Mouse (Mus musculus) small intestine, adult 2 months (tissue): ENCODE data around the gene 1700037H04Rik. TPM values are rescaled to one million over a fixed set of nuclear protein-coding genes. Genes with fewer than 3 reads are reported as not detected.

ENCODE experiments used
- H3K27ac ChIP-seq: fragments of 200-500 bp; 2 replicates; pipeline ENCODE4 v1.5.1; 2012; ENCODE audit warnings: low read depth, low read length, control low read depth, inconsistent platforms; ENCODE audit not compliant: insufficient read depth
- H3K27me3 ChIP-seq: fragments of 200-500 bp; 2 replicates; pipeline ENCODE4 v1.6.1; 2012; ENCODE audit warnings: mild to moderate bottlenecking, moderate library complexity, low read length, inconsistent platforms; ENCODE audit not compliant: control insufficient read depth, insufficient read depth
- H3K36me3 ChIP-seq: fragments of 200-500 bp; 2 replicates; pipeline ENCODE4 v1.6.1; 2012; ENCODE audit warnings: mild to moderate bottlenecking, low read length, control low read depth, inconsistent platforms; ENCODE audit not compliant: control insufficient read depth, insufficient read depth
- H3K4me1 ChIP-seq: fragments of 200-500 bp; 2 replicates; pipeline ENCODE4 v1.6.1; 2012; ENCODE audit warnings: low read length, inconsistent platforms, mixed read lengths; ENCODE audit not compliant: control insufficient read depth, insufficient read depth, insufficient read length
- H3K4me3 ChIP-seq: fragments of 200-500 bp; 2 replicates; pipeline ENCODE4 v1.5.1; 2012; ENCODE audit warnings: low read depth, mild to moderate bottlenecking, control low read depth, inconsistent platforms, low read length, moderate library complexity
- CTCF ChIP-seq: fragments of 200-500 bp; IDR thresholded peaks from 2 replicates; pipeline ENCODE4 v1.5.1; 2012; ENCODE audit warnings: low read depth, mild to moderate bottlenecking, control low read depth, inconsistent platforms, low read length, moderate library complexity, mixed read lengths; ENCODE audit not compliant: insufficient replicate concordance, insufficient read length; ENCODE audit errors: extremely low read depth
- POLR2A ChIP-seq: fragments of 200-500 bp; IDR thresholded peaks from 2 replicates; pipeline ENCODE4 v1.6.1; 2012; ENCODE audit warnings: low read depth, mild to moderate bottlenecking, control low read depth, inconsistent platforms, low read length, moderate library complexity
- WGBS: fragments of 180-500 bp; shearing (Covaris S2); methylation state at CpG from one replicate; pipeline ENCODE4 v1.1.7; 2018; 5-methylcytosine and 5-hydroxymethylcytosine counted together
- polyA plus RNA-seq: library from polyadenylated mRNA; depleted of rRNA; stranded (reverse); fragments of >200 nt; gene quantifications from 2 replicates; pipeline ENCODE4 v1.2.3, GENCODE M21; 2012

1700037H04Rik gene
- polyA plus RNA-seq, 1 experiment = 57.2 TPM

GRCm38 (mm10) chr2:131132111-131132888, 27.6 kb downstream of the 1700037H04Rik start:
- Histone ChIP-seq H3K27ac (no peak overlapping the region), H3K36me3 (no peaks in the 10 kb centered on the region), H3K4me3 (no peak overlapping the region), H3K4me1 (peaks cover 7% of the 10 kb centered on the region), H3K27me3 (no peaks in the 10 kb centered on the region)
- 87% methylated on average over 10 of the region's 10 CpGs for WGBS
- TF ChIP-seq CTCF = no peak
- no peak for TF ChIP-seq POLR2A

- WGBS = 48% methylated on average over 2 of the region's 2 CpGs
- Histone ChIP-seq H3K36me3 (no peaks in the 10 kb centered on the region), H3K4me3 (no peak overlapping the region), H3K27me3 (no peaks in the 10 kb centered on the region), H3K27ac (no peak overlapping the region), H3K4me1 (peaks cover 10% of the 10 kb centered on the region)
- no peak for TF ChIP-seq POLR2A
- TF ChIP-seq CTCF = no peak
Measured at GRCm38 (mm10) chr2:131130849-131131248, 29.0 kb downstream of the 1700037H04Rik start.

GRCm38 (mm10) chr2:131129836-131130235, 30.0 kb downstream of the 1700037H04Rik start:
- Histone ChIP-seq H3K4me3 (no peak overlapping the region), H3K4me1 (peaks cover 10% of the 10 kb centered on the region), H3K27me3 (no peaks in the 10 kb centered on the region), H3K27ac (no peak overlapping the region; the same call in 1 of the 2 replicates), H3K36me3 (no peaks in the 10 kb centered on the region)
- 33% methylated on average over 5 of the region's 5 CpGs for WGBS
- TF ChIP-seq CTCF (no peak), POLR2A (no peak)

- Histone ChIP-seq H3K4me1 (peaks cover 10% of the 10 kb centered on the region), H3K27me3 (no peaks in the 10 kb centered on the region), H3K27ac (no peak overlapping the region), H3K36me3 (no peaks in the 10 kb centered on the region), H3K4me3 (no peak overlapping the region)
- WGBS = 71% methylated on average over 3 of the region's 3 CpGs
- TF ChIP-seq POLR2A (no peak), CTCF (no peak)
Measured at GRCm38 (mm10) chr2:131128636-131129157, 31.2 kb downstream of the 1700037H04Rik start.

GRCm38 (mm10) chr2:131128211-131128610, 31.7 kb downstream of the 1700037H04Rik start:
- TF ChIP-seq POLR2A (no peak), CTCF (no peak)
- Histone ChIP-seq H3K4me3 (peak overlapping the region; percentile 10; the same call in 1 of the 2 replicates), H3K36me3 (no peaks in the 10 kb centered on the region), H3K4me1 (peaks cover 10% of the 10 kb centered on the region), H3K27ac (no peak overlapping the region), H3K27me3 (no peaks in the 10 kb centered on the region)
- WGBS = 80% methylated on average over 5 of the region's 5 CpGs

- Histone ChIP-seq H3K4me3 (peak within 1 kb of the TSS; percentile 59), H3K27me3 (no peaks in the 10 kb centered on the region), H3K36me3 (no peaks in the 10 kb centered on the region), H3K4me1 (peaks cover 10% of the 10 kb centered on the region), H3K27ac (no peak within 1 kb of the TSS)
- TF ChIP-seq CTCF (no peak), POLR2A (no peak)
- 9% methylated on average over 28 of the region's 28 CpGs for WGBS
Measured at GRCm38 (mm10) chr2:131127161-131127730, 32.6 kb downstream of the 1700037H04Rik start, which contains the start of gene Hspa12b. Gene Hspa12b, plus strand, starts transcription at chr2:131127280.
